Mouse (Mus musculus) midbrain, postnatal 0 days (tissue): Measurements from ENCODE around the gene Pheta2. TPM values are rescaled to one million over a fixed set of nuclear protein-coding genes. Genes with fewer than 3 reads are reported as not detected.
A peak's percentile ranks its signal among the peaks of the same experiment; 100 is the strongest.
"Not testable (repeated sequence)": the region's sequence is repeated elsewhere in the genome, so short reads cannot be mapped to it uniquely, and the experiment has no call there.

Experiments
- ATAC-seq: fragments of 200-750 bp; cut with Nextera tagmentation; 2 replicates; pipeline ENCODE4 v1.8.0; 2017; ENCODE audit warnings: moderate number of reproducible peaks, mild to moderate bottlenecking, moderate TSS enrichment, moderate library complexity; ENCODE audit not compliant: low FRiP score
- DNase-seq: peaks from one replicate; pipeline ENCODE4 v3.0.0-alpha.2; 2015; ENCODE audit warnings: low spot score
- H3K27ac ChIP-seq: fragments of 300-500 bp; sonication (generic); 2 replicates; pipeline ENCODE4 v1.5.1; 2014; ENCODE audit warnings: low read depth, mild to moderate bottlenecking, low read length, mixed read lengths
- H3K27me3 ChIP-seq: fragments of 300-500 bp; sonication (generic); 2 replicates; pipeline ENCODE4 v1.6.1; 2014; ENCODE audit warnings: low read length, control low read depth, mixed read lengths; ENCODE audit not compliant: insufficient read depth
- H3K36me3 ChIP-seq: fragments of 300-500 bp; sonication (generic); 2 replicates; pipeline ENCODE4 v1.6.1; 2014; ENCODE audit warnings: low read length, control low read depth, mixed read lengths; ENCODE audit not compliant: insufficient read depth
- H3K4me1 ChIP-seq: fragments of 300-500 bp; sonication (generic); 2 replicates; pipeline ENCODE4 v1.6.1; 2014; ENCODE audit warnings: mild to moderate bottlenecking, control low read depth, antibody characterized with exemption, low read length, mixed read lengths; ENCODE audit not compliant: insufficient read depth
- H3K4me2 ChIP-seq: fragments of 300-500 bp; sonication (generic); 2 replicates; pipeline ENCODE4 v1.6.1; 2014; ENCODE audit warnings: low read depth, mild to moderate bottlenecking, low read length, mixed read lengths; ENCODE audit not compliant: poor library complexity, severe bottlenecking
- H3K4me3 ChIP-seq: fragments of 300-500 bp; sonication (generic); 2 replicates; pipeline ENCODE4 v1.5.1; 2014; ENCODE audit warnings: low read depth, mild to moderate bottlenecking, low read length, moderate library complexity
- H3K9ac ChIP-seq: fragments of 300-500 bp; sonication (generic); replicated peaks from 2 replicates; pipeline ENCODE4 v1.6.1; 2014; ENCODE audit warnings: mild to moderate bottlenecking, low read length, moderate library complexity, mixed read lengths; ENCODE audit not compliant: poor library complexity, severe bottlenecking
- H3K9me3 ChIP-seq: fragments of 300-500 bp; sonication (generic); 2 replicates; pipeline ENCODE4 v1.6.1; 2016; ENCODE audit warnings: low read length, control low read depth
- CTCF ChIP-seq: IDR thresholded peaks from 2 replicates; pipeline ENCODE4 v1.5.1; 2016; ENCODE audit warnings: antibody characterized with exemption, mild to moderate bottlenecking
- WGBS: fragments of 180-500 bp; shearing (Covaris S2); extraction: QIAGEN DNeasy Blood & Tissue Kit; methylation state at CpG from one replicate; pipeline ENCODE4 v1.1.7; 2014; 5-methylcytosine and 5-hydroxymethylcytosine counted together
- polyA plus RNA-seq: library from polyadenylated mRNA; unstranded; fragments of >200 nt; fragmentation: Nextera tagmentation; extraction: Ambion mirVana; gene quantifications from 2 replicates; pipeline ENCODE4 v1.2.1, GENCODE M21; 2015
- total RNA-seq: library from RNA; depleted of rRNA; stranded (reverse); fragments of >200 nt; gene quantifications from 2 replicates; pipeline ENCODE4 v1.2.3, GENCODE M21; 2014

Pheta2 gene
- total and polyA plus RNA-seq, 2 experiments from 2014 or later = 0.88 to 1.5 TPM

GRCm38 (mm10) chr15:82354126-82354945 lies 15.6 kb downstream of the Pheta2 start, which contains the start of gene Ndufa6:
TSS of gene Ndufa6 (minus strand) at chr15:82354322.
- Histone ChIP-seq H3K9me3 (no peaks in the 10 kb centered on the region), H3K4me2 (peak within 1 kb of the TSS; percentile 72), H3K4me3 (peak within 1 kb of the TSS; percentile 78), H3K36me3 (peaks cover 11% of the 10 kb centered on the region), H3K9ac (peak within 1 kb of the TSS; percentile 94), H3K4me1 (peaks cover 6% of the 10 kb centered on the region; the same call in 1 of the 2 replicates), H3K27me3 (no peaks in the 10 kb centered on the region), H3K27ac (peak within 1 kb of the TSS; percentile 87)
- TF ChIP-seq CTCF = peak; percentile 99
- ATAC-seq (peak; percentile 99), DNase-seq (peak; percentile 99)
- WGBS = 3% methylated on average over 57 of the region's 57 CpGs

- no peaks in the 10 kb centered on the region for H3K27me3 ChIP-seq
- WGBS = 64% methylated on average over 22 of the region's 22 CpGs
- no peak overlapping the region for H3K9ac ChIP-seq
These were observed 19.9 kb downstream of the Pheta2 start for GRCm38 (mm10) chr15:82358431-82359260.

GRCm38 (mm10) chr15:82361459-82362018 lies 22.8 kb downstream of the Pheta2 start:
- Histone ChIP-seq H3K4me3 (no peak overlapping the region), H3K9ac (no peak overlapping the region), H3K27me3 (no peaks in the 10 kb centered on the region), H3K9me3 (no peaks in the 10 kb centered on the region), H3K36me3 (no peaks in the 10 kb centered on the region), H3K4me1 (no peaks in the 10 kb centered on the region), H3K27ac (no peak overlapping the region), H3K4me2 (no peak overlapping the region)
- peak; percentile 65 for TF ChIP-seq CTCF
- DNase-seq (peak; percentile 65), ATAC-seq (no peak)
- WGBS = 74% methylated on average over 11 of the region's 11 CpGs

More at GRCm38 (mm10) chr15:82358431-82359260, 19.9 kb downstream of the Pheta2 start:
- Histone ChIP-seq H3K4me1 (no peaks in the 10 kb centered on the region), H3K4me3 (no peak overlapping the region), H3K9me3 (no peaks in the 10 kb centered on the region), H3K27ac (no peak overlapping the region), H3K36me3 (no peaks in the 10 kb centered on the region), H3K4me2 (no peak overlapping the region)
- TF ChIP-seq CTCF = no peak
- ATAC-seq (no peak), DNase-seq (no peak)

- Histone ChIP-seq H3K27me3 (no peaks in the 10 kb centered on the region), H3K9me3 (no peaks in the 10 kb centered on the region), H3K4me2 (no peak overlapping the region), H3K4me3 (no peak overlapping the region), H3K27ac (no peak overlapping the region), H3K4me1 (no peaks in the 10 kb centered on the region), H3K36me3 (no peaks in the 10 kb centered on the region), H3K9ac (no peak overlapping the region)
- ATAC-seq (no peak), DNase-seq (no peak)
- TF ChIP-seq CTCF = no peak
- WGBS = 86% methylated on average over 3 of the region's 4 CpGs
These were observed 23.5 kb downstream of the Pheta2 start for GRCm38 (mm10) chr15:82362234-82362633.

- not testable (repeated sequence) for ATAC-seq, DNase-seq, H3K36me3 ChIP-seq, H3K9me3 ChIP-seq, H3K9ac ChIP-seq, H3K27me3 ChIP-seq, H3K4me3 ChIP-seq, H3K4me2 ChIP-seq, H3K27ac ChIP-seq, H3K4me1 ChIP-seq
- WGBS = 93% methylated on average over 7 of the region's 12 CpGs
These were observed 25.1 kb downstream of the Pheta2 start for GRCm38 (mm10) chr15:82363801-82364200.

- H3K4me2 ChIP-seq, H3K27ac ChIP-seq, H3K27me3 ChIP-seq, H3K9ac ChIP-seq, H3K4me1 ChIP-seq, ATAC-seq, H3K4me3 ChIP-seq, H3K36me3 ChIP-seq, DNase-seq, H3K9me3 ChIP-seq: not testable (repeated sequence)
- WGBS = 18% methylated on average over 6 of the region's 9 CpGs
These were observed 25.8 kb downstream of the Pheta2 start for GRCm38 (mm10) chr15:82364561-82364960.
